Mouse (Mus musculus) right cerebral cortex, postnatal 36 days (tissue): ENCODE measurements at regions not wholly inside any gene's neighbourhood (a gene's known extent, or its start where the extent isn't known, plus 50 kb on each side); places are given as distances from the start of the nearest gene placed in this dataset.

Experiments used
- DNase-seq, 2 experiments: peaks; one replicate each; pipeline ENCODE4 v3.0.0; 2022; ENCODE audit warnings: low spot score in 2 of 2, mixed read lengths in 1 of 2

GRCm38 (mm10) chr6:117779020-117779419 lies 62.0 kb upstream of the Zfp637 start:
- no peak for DNase-seq

GRCm38 (mm10) chr6:117788580-117789540 lies 52.1 kb upstream of the Zfp637 start:
- DNase-seq: no peak

GRCm38 (mm10) chr6:117790581-117790980 lies 50.4 kb upstream of the Zfp637 start:
- no peak for DNase-seq
